Mouse (Mus musculus) hindbrain, postnatal 0 days (tissue): ENCODE measurements at regions not wholly inside any gene's neighbourhood (a gene's known extent, or its start where the extent isn't known, plus 50 kb on each side); places are given as distances from the start of the nearest gene placed in this dataset.

Experiments used
- ATAC-seq: fragments of 200-750 bp; cut with Nextera tagmentation; 2 replicates; pipeline ENCODE4 v1.8.0; 2017; ENCODE audit warnings: mild to moderate bottlenecking, moderate TSS enrichment, moderate library complexity
- DNase-seq: peaks from one replicate; pipeline ENCODE4 v3.0.0-alpha.2; 2015; ENCODE audit warnings: low spot score
- H3K27ac ChIP-seq: fragments of 300-500 bp; sonication (generic); 2 replicates; pipeline ENCODE4 v1.5.1; 2014; ENCODE audit warnings: mild to moderate bottlenecking
- H3K27me3 ChIP-seq: fragments of 300-500 bp; sonication (generic); 2 replicates; pipeline ENCODE4 v1.6.1; 2014; ENCODE audit warnings: low read length, mixed read lengths; ENCODE audit not compliant: insufficient read depth
- H3K36me3 ChIP-seq: fragments of 300-500 bp; sonication (generic); 2 replicates; pipeline ENCODE4 v1.6.1; 2014; ENCODE audit warnings: low read length, mixed read lengths; ENCODE audit not compliant: insufficient read depth
- H3K4me1 ChIP-seq: fragments of 300-500 bp; sonication (generic); 2 replicates; pipeline ENCODE4 v1.6.1; 2014; ENCODE audit warnings: antibody characterized with exemption, low read length, mixed read lengths; ENCODE audit not compliant: insufficient read depth
- H3K4me2 ChIP-seq: fragments of 300-500 bp; sonication (generic); 2 replicates; pipeline ENCODE4 v1.6.1; 2014; ENCODE audit warnings: low read depth, mild to moderate bottlenecking, low read length, moderate library complexity, mixed read lengths
- H3K4me3 ChIP-seq: fragments of 300-500 bp; sonication (generic); 2 replicates; pipeline ENCODE4 v1.5.1; 2014; ENCODE audit warnings: low read length
- H3K9ac ChIP-seq: fragments of 300-500 bp; sonication (generic); replicated peaks from 2 replicates; pipeline ENCODE4 v1.6.1; 2014; ENCODE audit warnings: mild to moderate bottlenecking, low read length, moderate library complexity, mixed read lengths
- H3K9me3 ChIP-seq: fragments of 300-500 bp; sonication (generic); 2 replicates; pipeline ENCODE4 v1.6.1; 2016; ENCODE audit warnings: low read length, mixed read lengths
- CTCF ChIP-seq: IDR thresholded peaks from 2 replicates; pipeline ENCODE4 v1.5.1; 2016; ENCODE audit warnings: antibody characterized with exemption, control low read depth, low read depth
- WGBS: fragments of 180-500 bp; shearing (Covaris S2); extraction: QIAGEN DNeasy Blood & Tissue Kit; methylation state at CpG from one replicate; pipeline ENCODE4 v1.1.7; 2014; 5-methylcytosine and 5-hydroxymethylcytosine counted together

GRCm38 (mm10) chr13:16299756-16300155 lies 288.1 kb downstream of the Inhba start:
- TF ChIP-seq CTCF = no peak
- Histone ChIP-seq H3K27ac (no peak overlapping the region), H3K27me3 (no peaks in the 10 kb centered on the region), H3K9ac (no peak overlapping the region), H3K4me1 (no peaks in the 10 kb centered on the region), H3K36me3 (no peaks in the 10 kb centered on the region), H3K4me3 (no peak overlapping the region), H3K4me2 (no peak overlapping the region), H3K9me3 (no peaks in the 10 kb centered on the region)
- no peak for ATAC-seq
- no peak for DNase-seq
- 84% methylated on average over 2 of the region's 2 CpGs for WGBS

GRCm38 (mm10) chr13:16314669-16315068 lies 303.0 kb downstream of the Inhba start:
- Histone ChIP-seq H3K9ac (no peak overlapping the region), H3K36me3 (no peaks in the 10 kb centered on the region), H3K4me3 (no peak overlapping the region), H3K4me1 (no peaks in the 10 kb centered on the region), H3K9me3 (no peaks in the 10 kb centered on the region), H3K27ac (no peak overlapping the region), H3K27me3 (no peaks in the 10 kb centered on the region), H3K4me2 (no peak overlapping the region)
- DNase-seq = no peak
- TF ChIP-seq CTCF = no peak
- 92% methylated on average over 2 of the region's 2 CpGs for WGBS
- no peak for ATAC-seq

GRCm38 (mm10) chr13:16315689-16316088 lies 304.0 kb downstream of the Inhba start:
- WGBS = 83% methylated on average over 2 of the region's 2 CpGs
- ATAC-seq = no peak
- H3K36me3 ChIP-seq = no peaks in the 10 kb centered on the region

GRCm38 (mm10) chr13:16316581-16316980 lies 304.9 kb downstream of the Inhba start:
- ATAC-seq (no peak), DNase-seq (no peak)
- Histone ChIP-seq H3K36me3 (no peaks in the 10 kb centered on the region), H3K9me3 (no peaks in the 10 kb centered on the region), H3K4me1 (no peaks in the 10 kb centered on the region), H3K9ac (no peak overlapping the region), H3K27me3 (no peaks in the 10 kb centered on the region), H3K4me3 (no peak overlapping the region), H3K4me2 (no peak overlapping the region), H3K27ac (no peak overlapping the region)
- no peak for TF ChIP-seq CTCF
- 87% methylated on average over 2 of the region's 2 CpGs for WGBS

More at GRCm38 (mm10) chr13:16315689-16316088, 304.0 kb downstream of the Inhba start:
- Histone ChIP-seq H3K4me2 (no peak overlapping the region), H3K4me3 (no peak overlapping the region), H3K9me3 (no peaks in the 10 kb centered on the region), H3K9ac (no peak overlapping the region), H3K27me3 (no peaks in the 10 kb centered on the region), H3K4me1 (no peaks in the 10 kb centered on the region), H3K27ac (no peak overlapping the region)
- TF ChIP-seq CTCF = no peak
- no peak for DNase-seq

GRCm38 (mm10) chr13:16317412-16317811 lies 305.8 kb downstream of the Inhba start:
- no peak for TF ChIP-seq CTCF
- Histone ChIP-seq H3K27me3 (no peaks in the 10 kb centered on the region), H3K4me1 (no peaks in the 10 kb centered on the region), H3K4me2 (no peak overlapping the region), H3K27ac (no peak overlapping the region), H3K9me3 (no peaks in the 10 kb centered on the region), H3K4me3 (no peak overlapping the region), H3K9ac (no peak overlapping the region), H3K36me3 (no peaks in the 10 kb centered on the region)
- WGBS = 70% methylated on average over 3 of the region's 3 CpGs
- DNase-seq = no peak
- ATAC-seq = no peak

GRCm38 (mm10) chr13:16320392-16320791 lies 308.7 kb downstream of the Inhba start:
- no peak for TF ChIP-seq CTCF
- Histone ChIP-seq H3K4me2 (no peak overlapping the region), H3K4me1 (no peaks in the 10 kb centered on the region), H3K27me3 (no peaks in the 10 kb centered on the region), H3K36me3 (no peaks in the 10 kb centered on the region), H3K4me3 (no peak overlapping the region), H3K9me3 (no peaks in the 10 kb centered on the region), H3K27ac (no peak overlapping the region), H3K9ac (no peak overlapping the region)
- DNase-seq (no peak), ATAC-seq (no peak)
- WGBS = 82% methylated on average over 4 of the region's 4 CpGs

GRCm38 (mm10) chr13:16325661-16326060 lies 314.0 kb downstream of the Inhba start:
- Histone ChIP-seq H3K27ac (no peak overlapping the region), H3K4me2 (no peak overlapping the region), H3K27me3 (no peaks in the 10 kb centered on the region), H3K36me3 (no peaks in the 10 kb centered on the region), H3K9me3 (no peaks in the 10 kb centered on the region), H3K9ac (no peak overlapping the region), H3K4me1 (no peaks in the 10 kb centered on the region), H3K4me3 (no peak overlapping the region)
- no peak for TF ChIP-seq CTCF
- WGBS = 88% methylated on average over 2 of the region's 2 CpGs
- no peak for ATAC-seq
- no peak for DNase-seq
